Mouse (Mus musculus) brain, embryonic 14.5 days (tissue): ENCODE data around the gene Sh2b1.

Source experiments
- CTCF ChIP-seq: fragments of 200-500 bp; IDR thresholded peaks from 2 replicates; pipeline ENCODE4 v1.5.1; 2012; ENCODE audit warnings: inconsistent platforms, mild to moderate bottlenecking, moderate library complexity, borderline replicate concordance; ENCODE audit not compliant: insufficient read depth, insufficient read length; ENCODE audit errors: extremely low read depth
- POLR2A ChIP-seq: fragments of 200-500 bp; IDR thresholded peaks from 2 replicates; pipeline ENCODE4 v1.6.1; 2012; ENCODE audit warnings: mild to moderate bottlenecking, inconsistent platforms, borderline replicate concordance; ENCODE audit not compliant: poor library complexity, insufficient read depth, insufficient read length, severe bottlenecking; ENCODE audit errors: extremely low read depth

DNA sequence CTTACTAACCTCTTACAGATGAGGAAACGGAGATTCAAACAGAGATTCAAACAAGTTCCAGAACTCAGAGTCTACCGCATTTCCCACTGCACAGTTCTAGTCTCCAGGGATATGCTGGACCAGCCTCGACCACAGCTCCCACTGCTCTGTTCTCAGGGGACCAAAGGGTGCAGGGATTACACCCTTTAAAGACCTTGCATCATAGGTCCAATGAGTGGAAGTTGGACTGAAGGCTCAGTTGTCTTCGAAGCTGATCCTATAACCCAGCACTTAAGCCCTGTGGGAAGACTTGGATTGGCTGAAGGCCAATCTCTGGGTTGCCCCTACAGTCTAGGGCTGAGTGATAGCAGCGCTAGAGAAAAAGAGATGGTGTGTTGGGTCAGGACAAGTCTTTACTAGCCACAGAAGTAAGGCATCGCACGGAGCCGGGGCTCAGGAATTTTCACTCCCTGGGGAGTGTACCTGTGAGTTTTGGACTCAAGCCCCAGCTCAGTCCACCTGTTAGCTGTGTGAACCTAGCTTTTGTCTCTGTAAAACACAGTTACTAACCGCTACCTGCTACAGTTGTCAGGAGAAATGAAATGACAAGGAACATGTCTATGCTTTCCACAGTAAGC lies 1.6 kb downstream of the Sh2b1 start:
- TF ChIP-seq CTCF, result no peak
- no peak for TF ChIP-seq POLR2A
